Mouse (Mus musculus) midbrain, embryonic 11.5 days (tissue): ENCODE measurements around the gene Sobp. TPM values are rescaled to one million over a fixed set of nuclear protein-coding genes. Genes with fewer than 3 reads are reported as not detected.

Experiments
- ATAC-seq: fragments of 200-750 bp; cut with Nextera tagmentation; 2 replicates; pipeline ENCODE4 v1.8.0; 2017; ENCODE audit warnings: moderate TSS enrichment, moderate library complexity; ENCODE audit not compliant: low FRiP score
- DNase-seq: peaks from one replicate; pipeline ENCODE4 v3.0.0; 2015; ENCODE audit warnings: low spot score; ENCODE audit errors: missing footprints
- H3K27ac ChIP-seq: fragments of 300-500 bp; sonication (generic); 2 replicates; pipeline ENCODE4 v1.5.1; 2014; ENCODE audit warnings: low read depth, low read length
- H3K27me3 ChIP-seq: fragments of 300-500 bp; sonication (generic); 2 replicates; pipeline ENCODE4 v1.6.1; 2014; ENCODE audit warnings: mild to moderate bottlenecking, low read length, moderate library complexity, mixed read lengths; ENCODE audit not compliant: control insufficient read depth, insufficient read depth
- H3K36me3 ChIP-seq: fragments of 300-500 bp; sonication (generic); 2 replicates; pipeline ENCODE4 v1.6.1; 2014; ENCODE audit warnings: mild to moderate bottlenecking, low read length, moderate library complexity, mixed read lengths; ENCODE audit not compliant: control insufficient read depth, insufficient read depth
- H3K4me1 ChIP-seq: fragments of 300-500 bp; sonication (generic); 2 replicates; pipeline ENCODE4 v1.6.1; 2014; ENCODE audit warnings: low read length; ENCODE audit not compliant: control insufficient read depth, insufficient read depth
- H3K4me2 ChIP-seq: fragments of 300-500 bp; sonication (generic); 2 replicates; pipeline ENCODE4 v1.6.1; 2014; ENCODE audit warnings: mild to moderate bottlenecking, moderate library complexity
- H3K4me3 ChIP-seq: fragments of 300-500 bp; sonication (generic); 2 replicates; pipeline ENCODE4 v1.5.1; 2014; ENCODE audit warnings: low read depth, low read length
- H3K9ac ChIP-seq: fragments of 300-500 bp; sonication (generic); 2 replicates; pipeline ENCODE4 v1.6.1; 2014; ENCODE audit warnings: low read length
- H3K9me3 ChIP-seq: fragments of 300-500 bp; sonication (generic); 2 replicates; pipeline ENCODE4 v1.6.1; 2016; ENCODE audit warnings: low read length; ENCODE audit not compliant: control insufficient read depth
- WGBS: fragments of 180-500 bp; shearing (Covaris S2); extraction: QIAGEN DNeasy Blood & Tissue Kit; methylation state at CpG from one replicate; pipeline ENCODE4 v1.1.7; 2014; 5-methylcytosine and 5-hydroxymethylcytosine counted together
- polyA plus RNA-seq: library from polyadenylated mRNA; unstranded; fragments of >200 nt; fragmentation: Nextera tagmentation; extraction: Ambion mirVana; gene quantifications from 2 replicates; pipeline ENCODE4 v1.2.1, GENCODE M21; 2014

Sobp gene
- polyA plus RNA-seq, 1 experiment from 2014 or later: 5.8 TPM

DNA sequence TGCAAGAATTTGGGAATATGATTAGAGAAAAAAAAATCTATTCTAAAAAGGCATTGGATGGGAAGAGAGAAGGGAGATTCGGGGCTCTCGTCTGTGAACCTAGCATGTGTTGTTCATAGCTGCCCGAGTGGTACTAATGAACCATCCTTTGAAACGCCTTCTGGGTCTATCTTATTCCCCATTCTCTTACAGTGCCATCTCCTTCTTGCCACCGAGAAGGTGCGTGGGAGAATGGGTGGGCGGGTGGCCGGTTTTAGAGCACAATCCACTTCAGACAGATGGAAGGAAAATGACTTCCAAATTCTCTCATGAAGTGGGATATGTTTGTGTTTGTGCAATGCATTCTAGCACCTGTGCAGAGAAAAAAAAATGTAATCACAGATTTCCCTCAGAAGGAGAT, 67.7 kb downstream of the Sobp start:
- H3K4me3 ChIP-seq: no peak overlapping the region
- WGBS: 73% methylated on average over 8 of the region's 8 CpGs
- ATAC-seq (no peak), DNase-seq (no peak)
- no peak overlapping the region for H3K9ac ChIP-seq
- peaks cover 24% of the 10 kb centered on the region for H3K4me1 ChIP-seq
- no peaks in the 10 kb centered on the region for H3K27me3 ChIP-seq
- H3K9me3 ChIP-seq: no peaks in the 10 kb centered on the region
- no peak overlapping the region for H3K4me2 ChIP-seq
- H3K27ac ChIP-seq: no peak overlapping the region
- H3K36me3 ChIP-seq: no peaks in the 10 kb centered on the region

DNA sequence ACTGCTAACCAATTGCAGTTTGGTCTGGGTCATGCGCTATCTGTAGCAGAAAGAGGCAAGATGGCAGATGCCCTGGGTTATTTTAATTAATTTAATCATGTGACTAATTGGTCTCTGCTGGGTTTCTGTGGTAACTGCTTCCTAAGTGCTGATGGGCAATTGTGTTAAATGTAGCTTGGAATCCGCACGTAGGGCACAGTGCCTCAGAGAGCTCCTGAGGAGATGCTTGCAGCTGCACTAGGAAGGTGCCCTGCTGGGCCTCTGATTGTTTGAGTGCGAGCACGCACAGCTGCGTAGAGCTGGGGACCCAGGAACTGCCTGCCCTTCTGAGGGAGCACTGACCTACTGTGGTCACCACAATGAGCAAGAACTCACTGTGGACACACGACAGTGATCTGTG, 68.1 kb downstream of the Sobp start:
- no peaks in the 10 kb centered on the region for H3K36me3 ChIP-seq
- DNase-seq (no peak), ATAC-seq (peak; percentile 50; the same call in 1 of the 2 replicates)
- H3K9ac ChIP-seq: no peak overlapping the region
- 24% methylated on average over 7 of the region's 7 CpGs for WGBS
- H3K27ac ChIP-seq: no peak overlapping the region
- no peak overlapping the region for H3K4me3 ChIP-seq
- H3K4me1 ChIP-seq: peaks cover 24% of the 10 kb centered on the region
- H3K27me3 ChIP-seq: no peaks in the 10 kb centered on the region
- H3K9me3 ChIP-seq: no peaks in the 10 kb centered on the region
- H3K4me2 ChIP-seq: no peak overlapping the region

DNA sequence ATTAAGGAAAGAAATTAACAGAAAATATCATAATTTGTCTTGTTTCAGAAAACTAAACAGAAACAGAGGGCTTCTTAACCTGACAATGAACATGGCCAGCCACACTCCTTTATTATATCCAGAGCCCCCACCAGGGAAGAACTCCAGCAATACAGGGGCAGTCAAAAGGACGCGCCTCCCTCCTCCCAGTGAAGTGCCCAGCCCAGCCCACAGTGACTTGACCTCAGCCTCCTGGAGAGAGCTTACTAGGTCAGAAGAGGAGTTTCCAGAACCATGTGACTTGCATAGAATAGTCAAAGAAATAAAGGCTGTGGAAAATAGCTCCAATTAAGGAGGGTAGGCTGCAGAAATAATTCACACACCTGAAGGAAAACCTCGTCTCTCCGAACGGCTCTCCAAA, 73.8 kb downstream of the Sobp start:
- Histone ChIP-seq H3K9ac (no peak overlapping the region), H3K9me3 (no peaks in the 10 kb centered on the region), H3K27ac (no peak overlapping the region), H3K4me1 (peaks cover 35% of the 10 kb centered on the region), H3K27me3 (no peaks in the 10 kb centered on the region), H3K36me3 (no peaks in the 10 kb centered on the region), H3K4me3 (no peak overlapping the region), H3K4me2 (no peak overlapping the region)
- ATAC-seq (peak; percentile 58; the same call in 1 of the 2 replicates), DNase-seq (no peak)
- WGBS: 42% methylated on average over 5 of the region's 5 CpGs

DNA sequence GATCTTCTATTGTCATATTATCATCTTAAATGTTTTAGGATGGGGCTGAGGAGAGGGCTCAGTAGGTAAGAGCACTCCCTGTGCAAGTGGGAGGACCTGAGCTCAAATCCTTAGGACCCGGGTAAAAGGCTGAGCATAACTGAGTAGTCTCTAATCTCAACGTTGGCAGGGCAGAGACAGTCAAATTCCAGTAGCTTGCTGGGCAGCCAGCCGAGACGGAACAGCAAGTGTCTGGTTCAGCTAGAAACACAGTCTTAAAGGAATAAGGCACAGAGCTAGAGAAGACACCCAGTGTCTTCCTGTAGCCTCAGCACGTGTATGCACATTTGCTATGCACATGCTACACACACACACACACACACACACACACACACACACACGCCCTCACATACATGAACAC, 75.1 kb downstream of the Sobp start:
- ATAC-seq (no peak), DNase-seq (no peak)
- no peaks in the 10 kb centered on the region for H3K27me3 ChIP-seq
- H3K9ac ChIP-seq: no peak overlapping the region
- no peak overlapping the region for H3K4me3 ChIP-seq
- H3K4me2 ChIP-seq: no peak overlapping the region
- no peaks in the 10 kb centered on the region for H3K9me3 ChIP-seq
- no peaks in the 10 kb centered on the region for H3K36me3 ChIP-seq
- 53% methylated on average over 6 of the region's 6 CpGs for WGBS
- H3K4me1 ChIP-seq: peaks cover 41% of the 10 kb centered on the region
- no peak overlapping the region for H3K27ac ChIP-seq

DNA sequence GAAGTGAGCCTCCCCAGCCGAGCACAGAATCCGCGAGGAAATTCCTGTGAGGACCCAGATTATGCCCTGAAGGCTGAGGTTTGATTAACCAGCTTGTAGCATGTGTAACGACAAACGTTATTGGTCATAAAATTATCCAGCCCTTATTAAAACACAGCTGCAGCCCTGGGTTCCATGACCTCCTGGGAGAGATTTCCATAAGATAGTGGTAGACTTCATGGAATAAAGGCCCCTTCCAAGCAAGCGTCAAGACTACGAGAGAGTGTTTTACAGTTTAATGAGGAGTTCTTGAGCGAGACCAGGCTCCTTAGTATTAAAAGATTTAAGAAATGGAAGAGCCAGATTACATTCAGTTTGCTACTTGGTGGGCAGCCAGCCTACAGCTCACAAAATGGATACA, 76.6 kb downstream of the Sobp start:
- Histone ChIP-seq H3K4me3 (no peak overlapping the region), H3K4me2 (no peak overlapping the region), H3K9ac (no peak overlapping the region), H3K27me3 (no peaks in the 10 kb centered on the region), H3K36me3 (no peaks in the 10 kb centered on the region), H3K27ac (no peak overlapping the region), H3K4me1 (peaks cover 31% of the 10 kb centered on the region), H3K9me3 (no peaks in the 10 kb centered on the region)
- WGBS: 66% methylated on average over 8 of the region's 8 CpGs
- DNase-seq (no peak), ATAC-seq (no peak)

DNA sequence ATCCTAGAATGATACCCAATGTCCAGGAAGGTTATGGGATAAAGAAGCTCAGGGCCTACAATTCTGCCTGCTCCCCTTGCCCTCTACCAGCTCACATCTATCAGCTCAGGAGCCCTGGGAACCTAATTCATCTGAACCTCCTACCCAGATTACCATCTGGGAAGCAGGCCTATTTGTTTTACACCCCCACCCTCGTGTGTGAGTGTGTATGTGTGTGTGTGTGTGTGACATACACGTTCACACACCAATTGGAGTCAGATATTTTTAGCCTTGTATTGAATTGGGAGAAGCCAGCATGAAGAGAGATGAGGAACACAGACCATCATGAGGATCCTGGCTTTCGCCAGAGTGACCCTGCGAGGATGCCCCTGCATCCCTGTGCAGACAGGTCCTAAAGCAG, 77.7 kb downstream of the Sobp start:
- Histone ChIP-seq H3K27ac (no peak overlapping the region), H3K4me1 (peaks cover 28% of the 10 kb centered on the region), H3K9ac (no peak overlapping the region), H3K4me3 (no peak overlapping the region), H3K36me3 (no peaks in the 10 kb centered on the region), H3K4me2 (no peak overlapping the region), H3K27me3 (no peaks in the 10 kb centered on the region), H3K9me3 (no peaks in the 10 kb centered on the region)
- WGBS: 84% methylated on average over 4 of the region's 4 CpGs
- ATAC-seq: no peak
- DNase-seq: no peak

DNA sequence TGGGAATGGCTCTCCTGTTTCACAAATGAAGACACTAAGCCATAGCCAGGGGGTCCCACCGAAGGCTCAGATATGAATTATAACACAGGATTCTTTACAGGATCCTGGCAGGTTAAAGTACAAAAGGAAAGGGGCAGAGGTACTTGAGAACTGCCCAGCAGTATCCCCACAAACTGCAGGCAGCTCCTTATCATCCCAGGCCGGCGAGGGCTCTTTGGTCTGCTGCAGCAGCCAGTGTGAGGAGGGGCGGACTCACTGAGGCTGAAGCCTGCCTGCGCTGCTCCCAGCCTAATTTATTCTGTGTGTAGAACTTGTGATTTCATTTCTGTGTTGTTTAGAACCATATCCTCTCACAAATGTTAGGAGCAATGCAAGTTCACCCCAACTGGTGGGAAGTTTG, 79.8 kb downstream of the Sobp start:
- Histone ChIP-seq H3K36me3 (no peaks in the 10 kb centered on the region), H3K9ac (no peak overlapping the region), H3K4me1 (peaks cover 18% of the 10 kb centered on the region), H3K4me2 (no peak overlapping the region), H3K4me3 (no peak overlapping the region), H3K9me3 (no peaks in the 10 kb centered on the region), H3K27ac (no peak overlapping the region), H3K27me3 (no peaks in the 10 kb centered on the region)
- WGBS: 10% methylated on average over 5 of the region's 5 CpGs
- 0 out of 2 replicates have a peak, but pooled peaks have one; percentile 51 for ATAC-seq
- DNase-seq: no peak

DNA sequence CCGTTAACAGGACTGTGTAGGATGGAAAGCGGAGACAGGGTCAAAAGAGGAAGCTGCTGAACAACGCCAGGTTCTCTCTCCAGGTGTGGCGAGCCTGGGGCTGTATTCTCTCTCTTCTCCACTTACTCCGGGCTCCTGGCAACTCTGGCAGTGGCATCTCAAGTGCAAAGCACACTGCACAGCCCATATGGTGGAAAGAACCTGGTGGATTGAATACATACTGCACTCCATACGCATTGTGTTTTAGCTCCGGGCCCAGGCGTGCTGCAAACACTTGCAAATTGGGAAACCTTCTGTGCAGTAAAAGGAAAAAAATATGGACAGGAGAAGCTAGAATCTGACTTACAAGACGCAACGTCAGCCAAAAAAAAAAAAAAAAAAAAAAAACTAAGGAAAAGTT, 80.9 kb downstream of the Sobp start:
- Histone ChIP-seq H3K27me3 (no peaks in the 10 kb centered on the region), H3K27ac (no peak overlapping the region), H3K36me3 (no peaks in the 10 kb centered on the region), H3K4me1 (peaks cover 18% of the 10 kb centered on the region), H3K9me3 (no peaks in the 10 kb centered on the region), H3K4me2 (no peak overlapping the region), H3K9ac (no peak overlapping the region), H3K4me3 (no peak overlapping the region)
- 88% methylated on average over 10 of the region's 10 CpGs for WGBS
- no peak for ATAC-seq
- no peak for DNase-seq

DNA sequence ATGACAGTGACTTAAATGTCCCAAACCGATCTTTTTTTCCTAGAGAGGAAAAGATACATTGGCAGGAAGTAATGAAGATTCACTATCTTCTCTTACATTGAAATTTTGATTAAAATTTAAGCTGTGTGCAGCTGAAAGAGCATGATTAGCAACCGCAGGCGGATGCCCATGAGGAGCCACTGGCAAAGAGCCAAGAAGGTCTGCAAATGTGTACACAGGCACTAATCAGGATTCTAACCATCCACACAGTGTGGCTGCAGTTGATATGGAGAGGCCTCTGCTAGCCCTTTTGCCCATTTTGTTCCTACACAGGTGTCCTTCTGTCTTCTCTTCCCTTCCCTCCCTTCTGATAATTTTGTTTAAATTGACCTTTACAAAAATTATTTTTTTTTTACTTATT, 84.3 kb downstream of the Sobp start:
- 91% methylated on average over 3 of the region's 3 CpGs for WGBS
- H3K4me2 ChIP-seq: no peak overlapping the region
- H3K9me3 ChIP-seq: no peaks in the 10 kb centered on the region
- no peaks in the 10 kb centered on the region for H3K27me3 ChIP-seq
- no peak for ATAC-seq
- no peaks in the 10 kb centered on the region for H3K36me3 ChIP-seq
- peaks cover 10% of the 10 kb centered on the region for H3K4me1 ChIP-seq
- H3K27ac ChIP-seq: no peak overlapping the region
- no peak overlapping the region for H3K9ac ChIP-seq
- no peak overlapping the region for H3K4me3 ChIP-seq
- no peak for DNase-seq

DNA sequence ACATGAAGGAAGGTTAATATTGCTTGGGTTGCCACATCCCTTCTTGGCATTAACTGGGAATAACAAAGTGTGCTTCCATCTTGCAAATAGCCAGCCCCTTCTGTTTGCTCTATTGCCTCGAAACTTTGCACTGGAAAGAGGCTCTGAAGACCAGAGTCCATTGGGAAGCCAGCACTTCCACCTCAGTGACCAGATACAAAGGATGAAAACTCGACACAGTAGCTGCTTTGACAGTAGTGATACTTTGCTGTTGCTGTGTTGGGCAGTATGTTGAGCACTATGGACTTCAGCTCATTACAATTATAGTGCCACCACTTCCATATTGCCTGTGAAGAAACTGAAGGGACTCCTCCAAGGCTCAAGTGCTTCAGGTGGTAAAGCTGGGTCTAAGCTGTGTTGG, 86.9 kb downstream of the Sobp start:
- Histone ChIP-seq H3K4me3 (no peak overlapping the region), H3K4me2 (no peak overlapping the region), H3K9ac (no peak overlapping the region), H3K27ac (no peak overlapping the region), H3K9me3 (no peaks in the 10 kb centered on the region), H3K4me1 (peaks cover 14% of the 10 kb centered on the region), H3K36me3 (no peaks in the 10 kb centered on the region), H3K27me3 (no peaks in the 10 kb centered on the region)
- no peak for DNase-seq
- ATAC-seq: no peak
- 61% methylated on average over 2 of the region's 2 CpGs for WGBS
